Mouse (Mus musculus) lung, postnatal 0 days (tissue): Measurements from ENCODE around the gene Egfl7.

Source experiments
- CTCF ChIP-seq: IDR thresholded peaks from 2 replicates; pipeline ENCODE4 v1.5.1; 2016; ENCODE audit warnings: antibody characterized with exemption, mild to moderate bottlenecking
- EP300 ChIP-seq: IDR thresholded peaks from 2 replicates; pipeline ENCODE4 v1.6.1; 2016; ENCODE audit warnings: antibody characterized with exemption, mild to moderate bottlenecking, control low read depth

DNA sequence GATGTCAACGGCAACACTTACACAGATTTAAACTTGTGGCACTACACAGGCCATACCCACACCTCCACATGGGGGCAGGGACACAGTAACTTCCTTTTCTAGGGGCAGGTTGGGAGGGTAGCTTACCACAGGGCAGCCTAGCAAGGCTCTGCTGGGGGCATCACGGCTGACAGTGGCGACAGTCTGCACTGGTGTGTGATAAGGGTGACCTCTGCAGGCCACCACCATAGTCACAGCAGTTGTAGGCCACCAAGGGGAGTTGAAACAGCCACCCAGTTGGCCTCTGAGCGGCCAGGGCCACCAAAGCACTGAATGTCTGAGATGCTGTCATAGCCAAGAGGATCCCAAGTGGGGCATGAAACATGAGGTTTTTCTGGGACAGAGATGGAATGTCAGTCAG lies 13.6 kb upstream of the Egfl7 start:
- TF ChIP-seq EP300 (no peak), CTCF (peak; percentile 84)
